In genomic region chr9:65664163-65664562, GRCm38 (mm10) we compare ENCODE assay signal across 8 mouse cellular contexts. TPM values are rescaled to one million over a fixed set of nuclear protein-coding genes. Genes with fewer than 3 reads are reported as not detected.
DNase-seq lines count a peak whose midpoint lies in the region; ATAC-seq and TF ChIP-seq lines count a peak whose summit lies in the region.

No protein-coding gene starts in this region.

- H3K27ac ChIP-seq in kidney, embryonic 16.5 days (ENCODE audit: low read length) = no peak overlapping the region
- H3K27ac ChIP-seq in stomach, postnatal 0 days (replicated peaks) = no peak overlapping the region

- no peak overlapping the region for H3K9ac ChIP-seq in kidney, embryonic 16.5 days (replicated peaks; ENCODE audit: low read length)
- H3K9ac ChIP-seq in stomach, postnatal 0 days (ENCODE audit: low read length) = no peak overlapping the region

- no peaks in the 10 kb centered on the region for H3K4me1 ChIP-seq in kidney, embryonic 16.5 days (ENCODE audit: insufficient read depth, low read length)
- H3K4me1 ChIP-seq in stomach, postnatal 0 days (replicated peaks; ENCODE audit: control insufficient read depth, insufficient read depth) = no peaks in the 10 kb centered on the region

- ATAC-seq in kidney, embryonic 16.5 days (ENCODE audit: low FRiP score, low TSS enrichment) = peak; percentile 40
- peak; percentile 18; the same call in 1 of the 2 replicates for ATAC-seq in stomach, postnatal 0 days (ENCODE audit: low FRiP score, low TSS enrichment)

- DNase-seq in cerebellum, postnatal 14 days = peak; percentile 81 to 86
- no peak for DNase-seq in cerebellum, adult 9-11 months
- peak; percentile 51 for DNase-seq in 416B (ENCODE audit: low read depth)
- peak; percentile 66 for DNase-seq in adrenal gland, adult 2 months
- peak; percentile 50 for DNase-seq in frontal cortex, postnatal 25 days (ENCODE audit: low spot score in 2 of 2)
- DNase-seq in lung, postnatal 4 days = peak; percentile 38 to 72
- DNase-seq in stomach, postnatal 0 days (ENCODE audit: low spot score) = peak; percentile 73

- H3K4me3 ChIP-seq in kidney, embryonic 16.5 days (ENCODE audit: low read length) = no peak overlapping the region
- H3K4me3 ChIP-seq in stomach, postnatal 0 days (ENCODE audit: low read depth, low read length) = no peak overlapping the region

- H3K36me3 ChIP-seq in kidney, embryonic 16.5 days (ENCODE audit: insufficient read depth, low read length) = no peaks in the 10 kb centered on the region
- H3K36me3 ChIP-seq in stomach, postnatal 0 days (ENCODE audit: control insufficient read depth, insufficient read depth, low read length) = no peaks in the 10 kb centered on the region

- 0% methylated on average over 3 of the region's 3 CpGs for WGBS in kidney, embryonic 16.5 days
- 5% methylated on average over 3 of the region's 3 CpGs for WGBS in stomach, postnatal 0 days

- TF ChIP-seq EP300 in stomach, postnatal 0 days (optimal IDR thresholded peaks at IDR 0.05) = no peak

- no peaks in the 10 kb centered on the region for H3K27me3 ChIP-seq in kidney, embryonic 16.5 days (ENCODE audit: insufficient read depth, low read length)
- no peaks in the 10 kb centered on the region for H3K27me3 ChIP-seq in stomach, postnatal 0 days (ENCODE audit: control insufficient read depth, insufficient read depth, low read length)

- TF ChIP-seq CTCF in stomach, postnatal 0 days (IDR thresholded peaks at IDR 0.05; ENCODE audit: low read depth) = peak; percentile 95

- H3K9me3 ChIP-seq in kidney, embryonic 16.5 days (ENCODE audit: low read length) = no peaks in the 10 kb centered on the region
- H3K9me3 ChIP-seq in stomach, postnatal 0 days (ENCODE audit: control insufficient read depth, low read length) = no peaks in the 10 kb centered on the region

- H3K4me2 ChIP-seq in kidney, embryonic 16.5 days (replicated peaks; ENCODE audit: low read depth, low read length) = no peak overlapping the region
- H3K4me2 ChIP-seq in stomach, postnatal 0 days (replicated peaks; ENCODE audit: low read depth) = no peak overlapping the region

RNA-seq across cellular contexts. Expression of gene Oaz2, which starts 3.6 kb away (rescaled TPM):
- total RNA-seq in adrenal gland, adult 2 months (2021) = 100 to 1,000 TPM; 101 to 156 TPM
- 172 and 201 TPM in 2 replicates for polyA plus RNA-seq in adrenal gland, adult 2 months (2012; rRNA removed)
- polyA plus RNA-seq in kidney, embryonic 16.5 days (2015; fragmentation: Nextera tagmentation; extraction: Ambion mirVana) = 317 and 362 TPM in 2 replicates
- polyA plus RNA-seq in stomach, postnatal 0 days (2015; fragmentation: Nextera tagmentation; extraction: Ambion mirVana) = 138 and 144 TPM in 2 replicates

RNA-seq across cellular contexts. Expression of gene Rbpms2, which starts 34.7 kb away (rescaled TPM):
- 10 to 100 TPM; 63.1 to 85.0 TPM for total RNA-seq in adrenal gland, adult 2 months (2021)
- polyA plus RNA-seq in adrenal gland, adult 2 months (2012; rRNA removed) = 125 and 154 TPM in 2 replicates
- polyA plus RNA-seq in kidney, embryonic 16.5 days (2015; fragmentation: Nextera tagmentation; extraction: Ambion mirVana) = 34.4 and 36.3 TPM in 2 replicates
- 18.1 and 19.9 TPM in 2 replicates for polyA plus RNA-seq in stomach, postnatal 0 days (2015; fragmentation: Nextera tagmentation; extraction: Ambion mirVana)
